ENCODE assay signal across 11 mouse cellular contexts in the genomic region with DNA sequence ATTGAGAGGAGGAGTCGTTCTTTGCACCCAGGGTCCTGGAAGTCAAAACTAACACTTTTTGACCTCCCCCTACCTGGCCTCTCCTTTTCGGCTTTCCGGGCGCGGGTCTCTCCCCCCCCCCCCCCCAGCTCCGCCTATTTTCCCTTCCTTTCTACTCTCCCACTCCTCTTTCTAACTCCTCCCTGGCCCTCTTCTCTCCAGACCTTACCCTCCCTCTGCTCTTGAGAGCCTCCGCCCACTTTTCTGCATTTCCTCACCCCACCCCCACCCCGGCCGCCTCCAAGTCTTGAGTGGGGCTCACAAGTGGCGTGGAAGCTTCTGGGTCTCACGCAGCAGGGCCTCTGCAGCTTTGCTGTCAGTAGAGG. TPM values are rescaled to one million over a fixed set of nuclear protein-coding genes. Genes with fewer than 3 reads are reported as not detected.
DNase-seq lines count a peak whose midpoint lies in the region; ATAC-seq and TF ChIP-seq lines count a peak whose summit lies in the region.
"Had no signal": no experiment of that assay in that cellular context is flagged by ENCODE, and none has a peak within 500 bp of the region (broad histone marks: within the 10 kb centered on the region; RNA-seq: fewer than 3 reads in every experiment).

No protein-coding gene starts in this region.

- peaks cover 0 to 15% of the 10 kb centered on the region in 2 experiments; a peak in 3 of 4 replicates for H3K4me1 ChIP-seq in heart, embryonic 14.5 days (ENCODE audit: control insufficient read depth in 2 of 2, insufficient read depth in 2 of 2, low read length in 2 of 2)
- no peaks in the 10 kb centered on the region for H3K4me1 ChIP-seq in heart, adult 2 months (ENCODE audit: control insufficient read depth, insufficient read depth, low read length)
- peaks cover 32% of the 10 kb centered on the region for H3K4me1 ChIP-seq in forebrain, embryonic 15.5 days
- H3K4me1 ChIP-seq in limb, embryonic 13.5 days = peaks cover 29% of the 10 kb centered on the region
- H3K4me1 ChIP-seq in stomach, embryonic 16.5 days (ENCODE audit: control insufficient read depth, insufficient read depth, low read length) = peaks cover 11% of the 10 kb centered on the region; the same call in 1 of the 2 replicates

- WGBS in heart, embryonic 14.5 days = 4% methylated on average over 7 of the region's 11 CpGs
- 3% methylated on average over 11 of the region's 11 CpGs for WGBS in heart, adult 2 months
- WGBS in forebrain, embryonic 15.5 days = under 1% methylated on average over 9 of the region's 11 CpGs
- WGBS in limb, embryonic 13.5 days = 3% methylated on average over 8 of the region's 11 CpGs
- 2% methylated on average over 7 of the region's 11 CpGs for WGBS in stomach, embryonic 16.5 days

- no peak for TF ChIP-seq EP300 in heart, adult 2 months (IDR thresholded peaks at IDR 0.05; ENCODE audit: insufficient read depth, low read depth, low read length)

- H3K79me2 ChIP-seq in heart, adult 2 months (replicated peaks; ENCODE audit: control insufficient read depth, insufficient read depth, low read length) = no peaks in the 10 kb centered on the region

- TF ChIP-seq CTCF in heart, adult 2 months (IDR thresholded peaks at IDR 0.05) = no peak

- no peak overlapping the region for H3K27ac ChIP-seq in heart, embryonic 14.5 days (replicated peaks in 1 of 2; ENCODE audit: control insufficient read depth in 1 of 2, insufficient read depth in 1 of 2, low read depth in 2 of 2, low read length in 2 of 2)
- no peak overlapping the region for H3K27ac ChIP-seq in heart, adult 2 months
- H3K27ac ChIP-seq in forebrain, embryonic 15.5 days (replicated peaks) = no peak overlapping the region
- no peak overlapping the region for H3K27ac ChIP-seq in limb, embryonic 13.5 days
- no peak overlapping the region for H3K27ac ChIP-seq in stomach, embryonic 16.5 days (ENCODE audit: low read length)

- peak overlapping the region; percentile 65; the same call in 1 of the 2 replicates for H3K4me2 ChIP-seq in heart, embryonic 14.5 days (ENCODE audit: low read length)
- peak overlapping the region; percentile 59 for H3K4me2 ChIP-seq in forebrain, embryonic 15.5 days (replicated peaks)
- peak overlapping the region; percentile 74 for H3K4me2 ChIP-seq in limb, embryonic 13.5 days (replicated peaks)
- peak overlapping the region; percentile 52; the same call in 1 of the 2 replicates for H3K4me2 ChIP-seq in stomach, embryonic 16.5 days (ENCODE audit: low read depth, low read length)

- ATAC-seq in heart, embryonic 14.5 days (ENCODE audit: insufficient number of reproducible peaks, insufficient read depth, low FRiP score, low read depth) = no peak
- ATAC-seq in forebrain, embryonic 15.5 days (replicated peaks) = no peak
- ATAC-seq in limb, embryonic 13.5 days (ENCODE audit: low FRiP score, low read depth) = no peak
- ATAC-seq in stomach, embryonic 16.5 days (ENCODE audit: insufficient read depth, low FRiP score) = no peak
- ATAC-seq in erythroblast, adult 5-6 weeks (replicated peaks; ENCODE audit: low FRiP score, poor library complexity, severe bottlenecking) = no peak
- no peak for ATAC-seq in frontal cortex, adult (ENCODE audit: low TSS enrichment)
- ATAC-seq: lung, postnatal 0 days had no signal

- no peak for DNase-seq in heart, adult 2 months
- DNase-seq in natural killer cell, adult 2 months (ENCODE audit: low spot score in 2 of 2) = no peak

- no peaks in the 10 kb centered on the region for H3K36me3 ChIP-seq in heart, embryonic 14.5 days (ENCODE audit: control insufficient read depth, insufficient read depth, low read length)
- H3K36me3 ChIP-seq in heart, adult 2 months (ENCODE audit: control insufficient read depth, insufficient read depth, low read length) = no peaks in the 10 kb centered on the region
- H3K36me3 ChIP-seq in forebrain, embryonic 15.5 days = no peaks in the 10 kb centered on the region
- H3K36me3 ChIP-seq in limb, embryonic 13.5 days = no peaks in the 10 kb centered on the region
- H3K36me3 ChIP-seq in stomach, embryonic 16.5 days (ENCODE audit: control insufficient read depth, insufficient read depth, low read length) = no peaks in the 10 kb centered on the region

- no peaks in the 10 kb centered on the region for H3K9me3 ChIP-seq in heart, embryonic 14.5 days (ENCODE audit: control insufficient read depth, low read length)
- no peaks in the 10 kb centered on the region for H3K9me3 ChIP-seq in forebrain, embryonic 15.5 days
- H3K9me3 ChIP-seq in limb, embryonic 13.5 days = no peaks in the 10 kb centered on the region
- H3K9me3 ChIP-seq in stomach, embryonic 16.5 days (replicated peaks; ENCODE audit: control insufficient read depth, low read length) = no peaks in the 10 kb centered on the region

- TF ChIP-seq POLR2A in heart, adult 2 months (IDR thresholded peaks at IDR 0.05; ENCODE audit: insufficient read depth, low read depth, low read length) = no peak

- H3K4me3 ChIP-seq in heart, embryonic 14.5 days (ENCODE audit: control insufficient read depth in 1 of 2, insufficient read depth in 1 of 2, low read depth in 1 of 2, low read length in 2 of 2) = peak overlapping the region in 1 of 2 experiments; percentile 34; a peak in 1 of 4 replicates
- no peak overlapping the region for H3K4me3 ChIP-seq in heart, adult 2 months
- peak overlapping the region; percentile 40 for H3K4me3 ChIP-seq in forebrain, embryonic 15.5 days
- peak overlapping the region; percentile 44 for H3K4me3 ChIP-seq in limb, embryonic 13.5 days
- H3K4me3 ChIP-seq in stomach, embryonic 16.5 days (replicated peaks; ENCODE audit: low read length) = peak overlapping the region; percentile 29
- H3K4me3 ChIP-seq: erythroblast, embryonic 14.5 days had no signal

- intact Hi-C loops in heart, adult 2 months (cut with DNase I) = loop anchor here (5.0 kb wide), 1 partner anchor 143 kb away; the partner anchor contains the start of gene Ogdhl

- H3K27me3 ChIP-seq in heart, embryonic 14.5 days (ENCODE audit: control insufficient read depth, insufficient read depth, low read length) = peaks cover 83% of the 10 kb centered on the region
- H3K27me3 ChIP-seq in heart, adult 2 months (ENCODE audit: control insufficient read depth, insufficient read depth, low read length) = peaks cover 24% of the 10 kb centered on the region
- peaks cover 72% of the 10 kb centered on the region for H3K27me3 ChIP-seq in forebrain, embryonic 15.5 days
- H3K27me3 ChIP-seq in limb, embryonic 13.5 days = peaks cover 85% of the 10 kb centered on the region
- H3K27me3 ChIP-seq in stomach, embryonic 16.5 days (ENCODE audit: control insufficient read depth, insufficient read depth, low read length) = peaks cover 68% of the 10 kb centered on the region

- H3K9ac ChIP-seq in heart, embryonic 14.5 days (ENCODE audit: low read length) = no peak overlapping the region
- H3K9ac ChIP-seq in heart, adult 2 months (ENCODE audit: low read depth, low read length) = no peak overlapping the region
- H3K9ac ChIP-seq in forebrain, embryonic 15.5 days (replicated peaks) = no peak overlapping the region
- no peak overlapping the region for H3K9ac ChIP-seq in limb, embryonic 13.5 days
- H3K9ac ChIP-seq in stomach, embryonic 16.5 days (ENCODE audit: low read length) = no peak overlapping the region

RNA-seq across cellular contexts. Expression of gene Chat, which starts 0.3 kb away (rescaled TPM):
- polyA plus RNA-seq in heart, embryonic 14.5 days (2014; fragmentation: Nextera tagmentation; extraction: Ambion mirVana) = 0.08 TPM in 1 of 2 replicates, not detected in the other
- not detected for total RNA-seq in heart, adult 2 months (2021)
- 0.20 and 0.23 TPM in 2 replicates for polyA plus RNA-seq in heart, adult 2 months (2012; rRNA removed)
- polyA plus RNA-seq in forebrain, embryonic 15.5 days (2015; fragmentation: Nextera tagmentation; extraction: Ambion mirVana) = 0.15 and 0.34 TPM in 2 replicates
- not detected in 2 replicates for polyA plus RNA-seq in limb, embryonic 13.5 days (2015; fragmentation: Nextera tagmentation; extraction: Ambion mirVana)
- polyA plus RNA-seq in stomach, embryonic 16.5 days (2015; fragmentation: Nextera tagmentation; extraction: Ambion mirVana) = 0.76 and 0.95 TPM in 2 replicates
- total RNA-seq in erythroblast, adult 5-6 weeks (2015; ENCODE audit: low replicate concordance) = not detected in 2 replicates
- total RNA-seq in erythroblast, adult 5-6 weeks (2017; ENCODE audit: low replicate concordance) = not detected in 2 replicates
- total RNA-seq: heart, postnatal 25 days had no signal
- polyA plus RNA-seq: erythroblast, embryonic 14.5 days; lung, postnatal 0 days had no signal

RNA-seq across cellular contexts. Expression of gene Slc18a3, which starts 0.8 kb away (rescaled TPM):
- 0.11 and 0.82 TPM in 2 replicates for polyA plus RNA-seq in heart, embryonic 14.5 days (2014; fragmentation: Nextera tagmentation; extraction: Ambion mirVana)
- under 1 TPM in 1 of 2 experiments, not detected in 1; 0.09 TPM for total RNA-seq in heart, adult 2 months (2021)
- polyA plus RNA-seq in heart, adult 2 months (2012; rRNA removed) = 0.43 and 0.47 TPM in 2 replicates
- polyA plus RNA-seq in forebrain, embryonic 15.5 days (2015; fragmentation: Nextera tagmentation; extraction: Ambion mirVana) = 1.3 and 1.6 TPM in 2 replicates
- polyA plus RNA-seq in limb, embryonic 13.5 days (2015; fragmentation: Nextera tagmentation; extraction: Ambion mirVana) = 0.09 TPM in 1 of 2 replicates, not detected in the other
- polyA plus RNA-seq in stomach, embryonic 16.5 days (2015; fragmentation: Nextera tagmentation; extraction: Ambion mirVana) = 4.5 and 4.8 TPM in 2 replicates
- not detected in 2 replicates for total RNA-seq in erythroblast, adult 5-6 weeks (2015; ENCODE audit: low replicate concordance)
- total RNA-seq in erythroblast, adult 5-6 weeks (2017; ENCODE audit: low replicate concordance) = not detected in 2 replicates
- total RNA-seq: heart, postnatal 25 days had no signal
- polyA plus RNA-seq: erythroblast, embryonic 14.5 days; lung, postnatal 0 days had no signal

RNA-seq across cellular contexts. Expression of gene Ercc6, which starts 47.8 kb away (rescaled TPM):
- 7.9 and 9.0 TPM in 2 replicates for polyA plus RNA-seq in heart, embryonic 14.5 days (2014; fragmentation: Nextera tagmentation; extraction: Ambion mirVana)
- 1 to 10 TPM; 2.8 to 3.7 TPM for total RNA-seq in heart, adult 2 months (2021)
- 1.8 and 5.9 TPM in 2 replicates for polyA plus RNA-seq in heart, adult 2 months (2012; rRNA removed)
- polyA plus RNA-seq in forebrain, embryonic 15.5 days (2015; fragmentation: Nextera tagmentation; extraction: Ambion mirVana) = 28.1 and 28.5 TPM in 2 replicates
- polyA plus RNA-seq in limb, embryonic 13.5 days (2015; fragmentation: Nextera tagmentation; extraction: Ambion mirVana) = 24.0 and 24.9 TPM in 2 replicates
- polyA plus RNA-seq in stomach, embryonic 16.5 days (2015; fragmentation: Nextera tagmentation; extraction: Ambion mirVana) = 14.7 and 18.7 TPM in 2 replicates
- total RNA-seq in erythroblast, adult 5-6 weeks (2015; ENCODE audit: low replicate concordance) = 2.9 and 5.4 TPM in 2 replicates
- 7.0 and 9.3 TPM in 2 replicates for total RNA-seq in erythroblast, adult 5-6 weeks (2017; ENCODE audit: low replicate concordance)
